Mouse (Mus musculus): ENCODE results near the gene Med13l.

DNA sequence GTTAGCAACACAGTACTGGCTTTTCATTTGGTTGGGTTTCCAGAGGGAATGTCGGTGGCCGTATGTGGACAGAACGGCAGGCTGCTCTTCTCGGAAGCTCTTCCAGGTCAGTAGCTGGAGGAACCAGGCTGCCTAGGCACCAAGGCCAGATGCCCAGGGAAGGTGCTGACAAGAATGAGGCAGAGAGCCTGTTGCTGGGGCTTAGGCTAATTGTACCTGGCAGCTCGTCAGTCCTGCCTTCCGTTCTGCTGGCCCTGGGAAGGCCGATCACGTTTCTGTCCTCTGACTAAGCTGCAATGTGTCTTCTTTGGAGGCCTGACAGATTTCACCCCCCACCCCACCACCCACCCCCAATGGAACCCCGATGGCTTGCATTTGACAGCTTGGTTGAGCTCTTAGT, 251.9 kb downstream of the Med13l start:
- TF ChIP-seq CTCF (IDR thresholded peaks at IDR 0.05; ENCODE audit: borderline replicate concordance, control insufficient read depth, extremely low read depth, insufficient read depth, low read length, poor library complexity) (no peak), POLR2A (IDR thresholded peaks at IDR 0.05; ENCODE audit: control insufficient read depth, extremely low read depth, insufficient read depth, low read length, poor library complexity) (no peak)
